ENCODE assay signal across 8 mouse cellular contexts in the genomic region with DNA sequence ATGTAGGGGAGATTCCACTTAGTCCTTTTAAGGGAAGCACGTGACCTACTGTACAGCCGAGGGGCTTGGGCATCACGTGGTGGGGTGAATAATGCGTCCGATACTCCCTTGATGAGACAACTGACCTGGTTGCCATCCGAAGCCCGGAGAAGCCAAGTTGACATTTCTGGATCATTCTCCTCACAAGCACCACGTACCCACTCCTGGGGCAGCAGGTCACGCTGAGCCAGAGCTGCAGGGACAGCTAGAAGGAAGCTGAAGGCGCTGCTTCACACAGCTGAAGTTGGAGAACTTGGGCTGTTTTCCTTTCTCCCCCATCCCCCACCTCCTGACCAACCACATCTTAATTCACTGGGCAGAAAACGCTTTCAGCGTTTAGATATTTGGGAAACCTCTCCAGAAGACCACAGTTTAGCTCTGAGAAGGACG.
DNase-seq lines count a peak whose midpoint lies in the region; ATAC-seq and TF ChIP-seq lines count a peak whose summit lies in the region.

No protein-coding gene starts in this region.

- H3K27ac ChIP-seq in bone marrow macrophage, adult 2 months (ENCODE audit: insufficient read depth, low read depth, low read length): no peak overlapping the region
- peak overlapping the region; percentile 95 for H3K27ac ChIP-seq in embryonic facial prominence, embryonic 13.5 days
- H3K27ac ChIP-seq in limb, embryonic 15.5 days: peak overlapping the region; percentile 92
- peak overlapping the region; percentile 71 for H3K27ac ChIP-seq in neural tube, embryonic 13.5 days (replicated peaks)

- no peak for ATAC-seq in embryonic facial prominence, embryonic 13.5 days (ENCODE audit: insufficient number of reproducible peaks, insufficient read depth, low FRiP score, low TSS enrichment, low read depth)
- ATAC-seq in limb, embryonic 15.5 days (ENCODE audit: insufficient number of reproducible peaks, low FRiP score, low TSS enrichment, low read depth): no peak
- ATAC-seq in neural tube, embryonic 13.5 days (ENCODE audit: low read depth): no peak
- no peak for ATAC-seq in cerebellum, adult (ENCODE audit: insufficient number of reproducible peaks, low FRiP score, low TSS enrichment)

- peak overlapping the region; percentile 72 for H3K9ac ChIP-seq in embryonic facial prominence, embryonic 13.5 days
- peak overlapping the region; percentile 33; the same call in 1 of the 2 replicates for H3K9ac ChIP-seq in limb, embryonic 15.5 days
- H3K9ac ChIP-seq in neural tube, embryonic 13.5 days: peak overlapping the region; percentile 53

- no peak for TF ChIP-seq POLR2A in bone marrow macrophage, adult 2 months (IDR thresholded peaks at IDR 0.05; ENCODE audit: borderline replicate concordance, low read depth, low read length)

- H3K4me1 ChIP-seq in bone marrow macrophage, adult 2 months (ENCODE audit: control insufficient read depth, insufficient read depth, low read length): peaks cover 17% of the 10 kb centered on the region
- H3K4me1 ChIP-seq in embryonic facial prominence, embryonic 13.5 days: peaks cover 64% of the 10 kb centered on the region
- peaks cover 29% of the 10 kb centered on the region for H3K4me1 ChIP-seq in limb, embryonic 15.5 days
- peaks cover 51% of the 10 kb centered on the region for H3K4me1 ChIP-seq in neural tube, embryonic 13.5 days (replicated peaks)

- peak overlapping the region; percentile 73 for H3K4me2 ChIP-seq in embryonic facial prominence, embryonic 13.5 days
- H3K4me2 ChIP-seq in limb, embryonic 15.5 days: peak overlapping the region; percentile 59
- peak overlapping the region; percentile 50 for H3K4me2 ChIP-seq in neural tube, embryonic 13.5 days

- peak overlapping the region; percentile 44 for H3K4me3 ChIP-seq in bone marrow macrophage, adult 2 months (ENCODE audit: insufficient read depth, low read length)
- peak overlapping the region; percentile 48 for H3K4me3 ChIP-seq in embryonic facial prominence, embryonic 13.5 days
- peak overlapping the region; percentile 46 for H3K4me3 ChIP-seq in limb, embryonic 15.5 days
- H3K4me3 ChIP-seq in neural tube, embryonic 13.5 days: peak overlapping the region; percentile 27

- H3K27me3 ChIP-seq in embryonic facial prominence, embryonic 13.5 days: no peaks in the 10 kb centered on the region
- no peaks in the 10 kb centered on the region for H3K27me3 ChIP-seq in limb, embryonic 15.5 days
- no peaks in the 10 kb centered on the region for H3K27me3 ChIP-seq in neural tube, embryonic 13.5 days

- WGBS in embryonic facial prominence, embryonic 13.5 days: 16% methylated on average over 13 of the region's 13 CpGs
- WGBS in limb, embryonic 15.5 days: 13% methylated on average over 13 of the region's 13 CpGs
- WGBS in neural tube, embryonic 13.5 days: 33% methylated on average over 13 of the region's 13 CpGs

- DNase-seq in heart, postnatal 10 days: peak; percentile 51 to 61
- DNase-seq in thymus, postnatal 14 days: no peak
- no peak for DNase-seq in B cell, adult 2 months

- intact Hi-C loops in heart, postnatal 10 days (cut with DNase I): no loop called here

- H3K36me3 ChIP-seq in embryonic facial prominence, embryonic 13.5 days: no peaks in the 10 kb centered on the region
- no peaks in the 10 kb centered on the region for H3K36me3 ChIP-seq in limb, embryonic 15.5 days
- no peaks in the 10 kb centered on the region for H3K36me3 ChIP-seq in neural tube, embryonic 13.5 days

- no peak for TF ChIP-seq CTCF in bone marrow macrophage, adult 2 months (IDR thresholded peaks at IDR 0.05; ENCODE audit: low read depth, low read length)

- H3K9me3 ChIP-seq in embryonic facial prominence, embryonic 13.5 days: no peaks in the 10 kb centered on the region
- H3K9me3 ChIP-seq in limb, embryonic 15.5 days: no peaks in the 10 kb centered on the region
- no peaks in the 10 kb centered on the region for H3K9me3 ChIP-seq in neural tube, embryonic 13.5 days

Comparison
In these comparisons a context has a peak if more than half of its experiments do, and no peak if none do; other contexts are left out.
1. DNase-seq: peak in heart, postnatal 10 days (2 of 2); none in thymus, postnatal 14 days (single experiment) and B cell, adult 2 months (0 of 2).
2. Peak in every context shown above with its lines, with median percentiles within 50 percentile points of each other: H3K4me3 ChIP-seq, H3K4me2 ChIP-seq and H3K9ac ChIP-seq.